Mouse (Mus musculus) kidney, adult 9 months (tissue): ENCODE results near the gene Espn.
A peak's percentile ranks its signal among the peaks of the same experiment; 100 is the strongest.

ENCODE experiments used
- DNase-seq: peaks from one replicate; pipeline ENCODE4 v3.0.0; 2022

Espn gene

DNA sequence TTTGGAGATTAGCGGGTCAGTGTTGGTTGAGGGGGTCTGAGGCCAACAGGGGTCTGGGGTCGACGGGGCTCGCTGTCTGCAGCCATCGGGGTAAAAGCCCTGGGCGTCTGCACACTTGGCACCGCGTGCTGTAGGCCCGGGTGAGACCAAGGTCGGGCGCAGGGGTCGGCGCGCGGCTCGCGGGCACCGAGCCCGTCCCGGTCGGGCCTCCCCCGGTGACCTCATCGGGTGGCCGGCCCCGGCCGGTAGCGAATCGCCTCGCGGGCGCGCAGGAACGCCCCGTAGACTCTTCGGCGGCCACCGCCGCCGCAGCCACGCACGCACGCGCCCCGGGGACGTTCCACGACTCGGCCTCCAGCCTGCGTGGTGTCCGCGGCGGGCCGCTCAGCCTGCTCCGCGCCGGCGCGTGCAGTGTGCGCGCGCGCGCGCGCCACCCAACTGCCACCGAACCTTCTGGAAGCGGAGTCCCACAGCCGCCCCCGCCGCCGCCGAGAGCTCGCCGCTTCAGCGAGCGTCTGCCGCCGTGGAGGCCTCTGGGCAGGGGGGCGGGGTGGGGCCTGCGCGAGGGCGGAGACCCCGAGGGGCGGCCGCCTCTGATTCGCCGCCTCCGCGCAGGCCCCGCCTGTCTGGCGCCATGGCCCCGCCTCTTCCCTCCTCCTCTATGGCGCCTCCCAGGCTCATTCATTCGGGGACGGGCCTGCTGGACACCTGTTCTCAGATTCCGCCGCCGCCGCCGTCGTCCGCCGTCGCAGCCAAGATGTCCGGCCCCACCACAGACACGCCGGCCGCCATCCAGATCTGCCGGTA lies 25.6 kb upstream of the Espn start, which contains the start of gene Acot7:
Acot7 (plus strand) TSS at position 598 of the 807 bp plus-strand sequence.
- peak; percentile 90 for DNase-seq

DNA sequence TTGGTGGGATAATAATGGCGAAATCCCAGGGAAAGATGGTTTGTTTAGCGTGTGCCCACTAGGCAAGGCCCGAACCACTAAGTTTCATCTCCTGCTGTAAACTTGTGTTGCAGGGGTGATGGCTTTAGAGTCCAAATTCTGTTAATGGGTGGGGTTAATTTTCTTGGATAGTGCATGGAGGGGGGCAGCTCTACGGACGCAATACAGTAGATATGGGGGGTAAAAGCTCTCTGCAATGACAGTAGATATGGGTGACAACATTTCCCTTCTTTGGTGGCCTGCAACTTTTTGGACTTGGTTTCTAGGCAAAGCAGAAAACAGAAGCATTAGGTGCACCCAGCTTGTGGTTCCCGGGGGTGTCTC lies 25.0 kb upstream of the Espn start:
- DNase-seq = no peak

DNA sequence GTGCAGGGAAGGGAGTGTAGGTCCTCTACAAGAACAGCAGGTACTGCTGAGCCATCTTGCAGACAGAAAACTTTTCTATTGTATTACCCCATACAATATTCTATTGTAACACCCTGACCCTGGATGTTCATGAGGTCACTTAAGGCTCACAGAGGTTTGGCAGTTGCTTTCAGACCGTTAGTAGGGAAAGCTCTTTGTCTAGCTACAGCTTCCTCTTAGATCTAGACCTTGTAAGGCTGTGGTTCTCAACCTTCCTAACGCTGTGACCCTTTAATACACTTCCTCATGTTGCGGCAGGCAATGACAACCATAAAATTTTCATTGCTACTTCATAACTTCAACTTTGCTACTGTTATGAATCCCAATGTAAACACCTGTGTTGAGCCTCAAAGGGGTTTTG lies 24.5 kb upstream of the Espn start:
- DNase-seq = no peak

DNA sequence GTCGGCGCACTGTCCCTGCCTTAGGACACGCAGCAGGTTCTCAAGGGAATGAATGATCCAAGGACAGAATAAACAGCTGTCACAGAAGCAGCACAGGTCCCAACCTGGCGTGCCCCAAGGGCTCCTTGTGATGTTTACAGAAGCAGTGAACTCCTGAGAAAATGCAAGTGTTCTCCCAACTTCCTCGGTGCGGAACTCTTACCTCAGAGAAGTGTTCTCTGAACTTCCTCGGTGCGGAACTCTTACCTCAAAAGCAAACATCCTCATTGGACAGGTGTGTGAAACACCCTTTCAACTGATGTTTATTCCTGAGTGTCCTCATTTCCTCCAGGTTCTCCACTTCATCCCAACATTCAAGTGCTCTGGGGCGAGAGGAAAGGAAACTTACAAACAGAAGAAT lies 21.8 kb upstream of the Espn start:
- DNase-seq = no peak

DNA sequence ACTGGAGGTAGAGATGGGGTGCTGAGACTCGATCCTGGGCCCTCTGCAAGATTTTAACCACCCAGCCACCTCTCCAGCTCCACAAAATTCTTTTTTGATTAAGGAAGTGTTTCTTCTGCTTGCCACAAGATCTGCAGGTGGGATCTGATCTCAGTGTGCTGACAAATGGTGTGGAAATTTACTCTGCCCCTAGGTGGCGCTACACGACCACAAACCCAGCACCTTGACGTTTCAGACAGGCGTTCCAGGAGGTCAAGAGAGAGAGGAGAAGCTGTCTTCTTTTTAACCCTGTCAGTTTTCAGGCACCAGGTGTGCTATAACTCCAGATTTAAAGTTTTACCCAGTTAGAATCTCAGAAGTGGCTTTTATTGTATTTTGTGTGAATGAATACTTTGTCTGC lies 20.9 kb upstream of the Espn start:
- peak; percentile 90 for DNase-seq

DNA sequence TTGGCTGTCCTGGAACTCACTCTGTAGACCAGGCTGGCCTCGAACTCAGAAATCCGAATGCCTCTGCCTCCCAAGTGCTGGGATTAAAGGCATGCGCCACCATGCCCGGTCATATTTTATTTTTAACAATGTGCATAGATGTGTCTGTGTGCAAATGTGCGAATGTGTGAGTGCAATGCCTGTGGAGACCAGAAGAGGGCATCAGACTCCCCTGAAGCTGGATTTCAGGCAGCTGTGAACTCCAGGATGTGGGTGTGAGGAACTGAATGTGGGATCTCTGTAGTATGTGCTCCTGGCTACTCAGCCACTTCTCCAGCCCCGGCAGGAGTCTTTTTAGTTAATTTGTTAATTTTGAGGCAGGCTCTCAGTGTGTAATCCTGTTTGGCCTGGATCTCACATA lies 19.4 kb upstream of the Espn start:
- no peak for DNase-seq

DNA sequence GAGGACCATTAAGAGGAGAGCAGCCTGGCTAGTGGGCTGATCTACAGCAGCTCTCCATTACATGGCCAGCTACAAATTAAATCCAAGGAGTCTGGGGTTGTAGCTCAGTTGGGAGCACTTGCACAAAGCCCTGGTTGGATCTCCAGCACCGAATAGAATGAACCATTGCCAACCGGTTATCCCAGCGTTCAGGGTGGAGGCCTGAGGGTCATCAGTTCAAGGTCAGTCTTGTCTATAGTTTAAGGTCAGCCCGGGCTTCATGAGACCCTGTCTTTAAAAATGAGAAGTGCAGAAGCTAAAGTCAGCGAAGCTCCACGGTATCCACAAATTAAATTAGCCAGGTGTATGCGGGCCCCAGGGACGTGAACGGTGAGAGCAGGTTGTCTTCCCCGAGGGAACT lies 18.1 kb upstream of the Espn start:
- no peak for DNase-seq

DNA sequence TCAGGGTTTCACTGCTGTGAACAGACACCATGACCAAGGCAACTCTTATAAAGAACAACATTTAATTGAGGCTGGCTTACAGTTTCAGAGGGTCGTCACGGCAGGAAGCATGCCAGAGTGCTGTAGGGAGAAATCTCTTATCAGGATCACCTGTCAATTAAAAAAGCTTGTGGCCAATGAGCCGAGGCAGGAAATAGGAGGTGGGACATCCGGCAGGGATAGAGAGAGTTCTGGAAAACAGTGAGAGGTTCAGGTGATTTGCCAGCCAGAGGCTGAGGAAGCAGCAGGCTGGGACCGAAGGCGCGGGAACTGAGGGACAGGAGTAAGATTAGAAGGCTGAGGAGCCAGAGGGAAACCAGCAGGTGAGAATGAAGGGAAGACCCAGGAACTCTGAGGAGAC lies 16.9 kb upstream of the Espn start:
- no peak for DNase-seq

DNA sequence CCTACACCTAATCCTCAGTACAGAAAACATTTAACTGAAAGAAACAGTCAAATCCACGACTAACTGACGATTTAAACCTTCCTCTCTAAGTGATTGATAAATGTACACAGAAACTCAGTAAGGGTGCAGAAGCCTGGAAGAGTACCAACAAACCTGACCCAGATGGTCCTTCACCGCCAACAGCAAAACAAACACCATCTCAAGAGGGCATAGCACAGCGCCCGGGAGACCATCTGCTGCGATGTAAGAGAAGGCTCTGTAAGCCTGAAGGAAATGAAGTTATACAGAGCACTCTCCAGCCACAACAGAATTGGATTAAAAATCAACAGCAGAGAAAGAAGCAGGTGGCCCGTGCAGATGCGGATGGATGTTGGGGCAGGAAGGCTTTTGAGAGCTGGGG lies 15.9 kb upstream of the Espn start:
- no peak for DNase-seq

DNA sequence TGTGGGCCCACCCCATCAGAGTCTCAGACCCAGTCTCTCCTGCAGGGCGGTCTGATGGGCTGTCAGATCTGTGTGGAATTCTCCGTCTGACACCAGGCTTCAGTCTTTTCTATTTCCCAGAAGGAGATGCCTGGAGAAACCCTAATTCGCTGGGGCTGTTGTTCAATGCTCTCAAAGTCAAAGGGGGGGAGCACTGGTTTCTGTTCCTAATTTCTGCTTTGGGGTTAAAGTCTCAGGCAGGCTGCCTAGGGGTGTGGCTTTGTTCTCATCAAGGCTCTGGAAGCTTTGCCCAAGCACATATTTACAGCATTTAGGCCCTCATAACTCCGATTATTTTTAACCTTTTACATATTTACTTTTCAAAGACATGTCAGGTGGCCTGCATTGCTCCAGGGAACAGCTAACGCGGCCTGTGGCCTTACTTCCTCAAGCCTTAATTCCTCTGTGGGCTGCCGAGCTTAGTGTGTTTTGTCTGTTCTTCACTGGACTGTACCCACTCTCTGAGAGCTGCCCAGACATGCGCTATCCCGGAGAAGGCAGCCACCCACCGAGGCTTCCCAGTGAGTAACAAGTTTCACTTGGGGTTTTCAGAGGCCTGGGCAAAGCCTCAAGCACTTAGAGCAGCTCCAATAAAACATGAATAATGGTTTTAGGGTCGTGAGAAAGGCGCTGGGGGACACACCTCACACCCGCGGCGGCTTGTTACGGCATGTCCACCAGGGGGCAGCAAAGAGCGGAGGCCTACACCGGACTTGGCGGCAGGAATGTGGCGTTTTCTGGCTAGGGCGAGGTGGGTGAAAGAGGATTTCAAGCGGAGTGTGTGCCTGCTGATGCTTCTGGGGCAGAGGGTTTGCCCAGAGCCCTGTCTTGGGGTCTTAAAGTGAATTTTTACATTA lies 13.1 kb upstream of the Espn start:
- DNase-seq = peak; percentile 67

DNA sequence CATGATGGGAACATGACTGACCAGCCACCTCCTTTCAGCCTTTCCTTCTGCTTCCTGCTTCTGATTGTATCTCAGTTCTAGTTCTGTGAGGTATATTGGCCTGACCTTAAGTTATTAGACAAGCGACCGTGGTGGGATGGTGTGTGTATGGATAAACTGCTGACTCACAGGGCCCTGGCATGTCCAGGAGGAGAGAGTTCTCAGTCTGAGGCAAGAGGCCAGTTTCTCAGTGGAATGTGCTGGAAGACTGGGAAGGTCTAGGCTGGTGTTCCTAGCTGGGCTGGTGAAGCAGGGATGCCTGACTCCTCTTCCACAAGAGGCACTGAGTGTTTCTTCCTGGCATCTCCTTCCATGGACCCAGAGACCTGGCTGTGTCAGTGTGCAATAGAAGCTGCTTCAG lies 10.6 kb upstream of the Espn start:
- no peak for DNase-seq

DNA sequence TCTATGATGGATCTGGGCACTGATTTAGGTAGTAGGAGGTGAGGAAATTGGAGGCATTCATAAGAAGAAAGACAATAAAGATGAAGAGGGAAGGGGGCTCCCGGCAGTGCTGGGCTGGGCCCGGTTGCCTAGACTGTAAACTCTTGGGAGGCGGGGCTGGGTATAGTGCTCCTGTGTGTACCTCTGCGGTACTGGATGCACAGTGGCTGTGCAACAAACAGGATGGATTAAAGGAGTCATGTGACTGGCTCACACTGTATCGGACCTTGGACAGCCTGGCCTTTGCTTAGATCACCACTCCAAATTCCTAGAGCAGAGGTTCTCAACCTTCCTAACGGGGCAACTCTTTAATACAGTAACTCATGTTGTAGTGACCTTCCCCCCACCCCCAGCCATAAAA lies 9.4 kb upstream of the Espn start:
- peak; percentile 79 for DNase-seq

DNA sequence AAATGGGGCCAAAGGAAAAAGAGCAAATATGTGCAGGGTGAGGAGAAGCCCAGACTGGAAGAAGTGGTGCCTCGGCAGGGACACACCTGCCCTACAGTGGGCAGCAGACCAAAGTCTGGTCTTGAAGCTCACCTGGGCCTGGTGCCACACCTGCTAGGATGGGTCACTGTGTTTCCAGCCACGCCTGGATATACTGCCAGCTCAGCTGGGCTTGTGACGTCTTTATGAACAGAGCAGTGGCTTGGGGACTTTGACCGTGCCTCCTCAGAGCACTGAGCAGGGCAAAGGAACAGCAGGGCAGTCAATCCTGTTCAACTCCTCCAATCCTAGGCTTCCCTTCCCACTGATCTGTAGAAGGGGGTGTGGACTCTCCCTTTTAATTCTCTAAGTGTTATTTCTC lies 8.6 kb upstream of the Espn start:
- peak; percentile 88 for DNase-seq

DNA sequence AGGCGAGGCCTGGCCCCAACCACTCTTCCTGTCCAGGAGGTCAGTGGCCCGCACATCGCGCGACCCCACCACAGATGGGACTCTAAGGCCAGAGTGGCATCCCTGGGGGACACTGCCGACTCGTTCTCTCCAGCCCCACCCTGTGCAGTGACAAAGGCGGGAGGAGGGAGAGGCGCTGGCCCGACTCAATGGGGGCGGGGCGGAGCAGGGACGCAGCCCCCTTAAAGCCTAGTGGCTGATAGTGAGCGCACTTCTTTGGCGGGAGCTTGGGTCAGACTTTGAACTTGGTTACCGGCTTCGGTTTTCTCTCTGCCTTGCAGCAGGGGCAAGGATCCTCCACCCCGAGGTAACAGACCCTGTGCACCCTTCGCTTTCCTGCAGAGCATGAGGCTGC lies 7.1 kb upstream of the Espn start:
- no peak for DNase-seq

DNA sequence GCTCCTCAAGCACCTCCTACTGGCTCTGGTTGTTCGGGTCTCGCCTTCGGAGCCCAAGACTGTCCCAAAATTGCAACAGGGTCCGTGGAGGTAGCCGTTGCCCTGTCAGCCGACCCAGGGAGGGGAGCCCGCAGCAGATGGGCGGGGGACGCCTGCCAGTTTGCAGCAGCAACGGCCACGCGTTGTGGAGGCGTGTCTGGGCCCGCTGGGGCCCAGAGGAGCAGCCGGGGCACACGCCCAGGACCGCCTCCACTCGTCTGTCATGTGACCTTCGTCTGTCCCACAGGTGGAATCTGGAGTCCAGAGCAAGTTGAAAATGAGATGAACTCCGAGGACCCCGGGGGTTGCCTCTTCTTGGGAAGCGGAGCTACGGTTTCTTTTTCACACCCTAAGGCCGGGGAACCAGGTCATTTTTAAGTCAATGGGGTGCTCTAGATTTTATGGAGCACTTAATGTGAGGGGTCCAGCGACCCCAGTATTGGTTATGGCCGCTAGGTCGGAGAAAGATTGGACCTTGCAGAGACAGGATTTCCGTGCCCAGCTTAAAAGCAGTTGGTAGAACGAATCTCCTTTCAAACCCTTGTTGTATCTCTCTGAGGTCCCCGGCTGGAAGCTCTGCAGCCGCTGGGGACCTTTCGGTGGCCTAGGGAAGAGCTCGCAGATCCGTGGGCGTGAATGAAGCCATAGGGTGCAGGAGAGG lies 6.6 kb upstream of the Espn start, which contains the start of gene Hes2:
Hes2 (plus strand) TSS at position 283 of the 700 bp plus-strand sequence.
- DNase-seq = peak; percentile 58

DNA sequence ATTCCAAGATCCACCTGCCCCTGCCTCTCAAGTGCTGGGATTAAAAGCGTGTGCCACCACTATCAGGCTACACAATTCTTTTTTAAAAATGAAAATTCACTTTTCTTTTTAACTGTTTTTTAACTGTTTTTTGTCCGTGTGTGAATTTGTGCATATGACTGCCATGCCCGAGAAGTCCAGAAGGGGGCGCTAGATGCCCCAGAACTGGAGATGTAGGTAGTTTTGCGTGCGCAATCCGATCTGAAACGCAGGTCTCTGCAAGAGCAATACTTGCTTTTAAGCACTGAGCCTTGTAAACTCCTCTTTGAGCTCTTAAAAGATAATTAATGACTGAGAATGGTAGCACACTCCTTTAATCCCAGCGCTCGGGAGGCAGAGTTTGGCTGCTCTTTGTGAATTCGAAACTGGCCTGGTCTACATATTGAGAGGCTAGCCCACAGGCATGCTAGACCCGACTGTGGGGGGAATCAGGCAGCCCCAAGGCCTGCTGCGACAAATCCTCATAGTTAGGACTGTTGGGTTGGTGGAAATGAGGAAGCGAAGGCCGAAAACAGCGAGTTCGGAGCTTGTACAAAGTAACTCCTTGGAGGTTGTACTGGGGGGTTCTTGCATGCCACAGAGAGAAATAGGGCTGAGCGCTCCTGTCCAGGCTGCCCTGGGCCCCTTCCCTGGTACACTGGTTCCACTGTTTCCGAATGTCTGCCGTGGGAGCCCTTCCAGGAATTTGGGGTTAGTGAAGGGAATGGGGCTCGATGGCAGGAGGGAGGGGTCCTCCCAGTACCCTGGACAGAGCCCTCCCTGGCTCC lies 5.8 kb upstream of the Espn start:
- peak; percentile 71 for DNase-seq

DNA sequence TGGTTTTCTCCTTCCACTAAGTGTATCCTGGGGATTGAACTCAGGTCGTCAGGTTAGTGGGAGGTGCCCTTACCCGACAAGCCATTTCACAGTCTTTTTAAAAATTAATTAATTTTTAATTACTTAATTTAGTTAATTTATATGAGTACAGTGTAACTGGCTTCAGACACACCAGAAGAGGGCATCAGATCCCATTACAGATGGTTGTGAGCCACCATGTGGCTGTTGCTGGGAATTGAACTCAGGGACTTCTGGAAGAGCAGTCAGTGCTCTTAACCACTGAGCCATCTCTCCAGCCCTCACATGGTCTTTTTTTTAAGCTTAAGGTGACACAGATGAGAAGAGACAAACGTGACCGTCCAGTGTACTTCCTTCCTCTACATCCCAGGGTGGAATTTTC lies 2.8 kb upstream of the Espn start:
- DNase-seq = no peak

DNA sequence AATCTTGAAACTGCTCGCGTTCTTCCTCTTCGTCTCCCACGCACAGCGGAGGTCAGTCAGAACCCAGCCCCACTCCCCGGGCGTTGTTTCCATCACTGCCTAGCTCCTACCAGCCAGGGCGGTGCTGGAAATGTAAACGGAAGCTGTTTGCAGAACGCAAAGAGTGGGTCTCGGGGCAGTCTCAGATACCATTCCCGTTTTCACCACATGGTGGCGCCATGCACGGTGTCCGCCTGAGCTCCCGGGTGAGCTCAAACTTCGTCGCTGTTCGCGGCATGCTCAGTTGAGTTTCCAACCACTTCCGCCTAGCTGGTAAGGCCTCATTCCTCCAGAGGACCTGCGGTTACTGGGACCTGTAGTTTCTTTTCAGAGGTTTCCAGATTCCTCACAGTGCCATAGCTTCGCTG lies 1.6 kb upstream of the Espn start:
- peak; percentile 85 for DNase-seq

DNA sequence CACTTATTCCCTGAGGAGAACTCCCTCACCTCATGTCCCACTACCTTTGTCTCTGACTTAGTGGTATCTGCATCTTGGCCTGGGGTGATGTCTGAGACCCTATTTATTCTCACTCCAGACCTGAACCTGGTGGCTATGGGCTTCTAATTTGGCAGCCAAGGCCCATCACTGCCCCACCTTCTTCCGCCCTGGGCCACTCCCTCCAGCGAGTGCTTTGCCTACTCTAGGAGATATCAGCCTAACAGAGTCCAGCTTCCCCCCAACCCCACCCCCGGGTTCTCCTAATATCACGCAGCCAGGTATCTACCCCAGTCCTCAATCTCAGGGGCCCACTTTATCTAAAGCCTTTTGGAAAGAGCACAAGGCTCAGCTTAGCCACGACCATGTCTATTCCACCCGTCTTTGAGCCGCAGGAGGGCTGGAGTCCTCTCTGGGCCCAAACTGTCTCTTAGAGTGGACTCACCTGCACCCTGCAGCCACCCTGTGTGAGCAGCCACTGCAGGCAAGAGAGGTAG lies 663 bp downstream of the Espn start:
- no peak for DNase-seq

DNA sequence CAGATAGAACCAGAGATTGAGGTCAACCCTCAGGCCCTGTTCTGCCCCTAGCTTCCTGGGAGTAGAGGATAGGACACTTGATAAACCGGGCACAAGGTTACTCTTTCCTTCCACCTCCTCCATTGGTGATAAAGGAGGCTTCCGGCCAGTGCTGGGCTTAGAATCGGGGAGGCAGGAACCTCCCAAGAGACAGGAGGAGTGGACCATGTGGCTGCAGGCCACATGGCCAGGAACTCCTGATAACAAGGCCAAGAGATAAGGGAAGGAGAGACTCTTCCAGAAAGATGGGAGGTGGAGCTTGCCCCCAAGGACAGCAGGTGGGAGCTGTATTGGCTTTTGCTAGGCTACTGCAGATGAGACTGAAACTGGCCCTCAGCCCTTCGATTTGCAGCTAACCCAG lies 1.6 kb downstream of the Espn start:
- no peak for DNase-seq

DNA sequence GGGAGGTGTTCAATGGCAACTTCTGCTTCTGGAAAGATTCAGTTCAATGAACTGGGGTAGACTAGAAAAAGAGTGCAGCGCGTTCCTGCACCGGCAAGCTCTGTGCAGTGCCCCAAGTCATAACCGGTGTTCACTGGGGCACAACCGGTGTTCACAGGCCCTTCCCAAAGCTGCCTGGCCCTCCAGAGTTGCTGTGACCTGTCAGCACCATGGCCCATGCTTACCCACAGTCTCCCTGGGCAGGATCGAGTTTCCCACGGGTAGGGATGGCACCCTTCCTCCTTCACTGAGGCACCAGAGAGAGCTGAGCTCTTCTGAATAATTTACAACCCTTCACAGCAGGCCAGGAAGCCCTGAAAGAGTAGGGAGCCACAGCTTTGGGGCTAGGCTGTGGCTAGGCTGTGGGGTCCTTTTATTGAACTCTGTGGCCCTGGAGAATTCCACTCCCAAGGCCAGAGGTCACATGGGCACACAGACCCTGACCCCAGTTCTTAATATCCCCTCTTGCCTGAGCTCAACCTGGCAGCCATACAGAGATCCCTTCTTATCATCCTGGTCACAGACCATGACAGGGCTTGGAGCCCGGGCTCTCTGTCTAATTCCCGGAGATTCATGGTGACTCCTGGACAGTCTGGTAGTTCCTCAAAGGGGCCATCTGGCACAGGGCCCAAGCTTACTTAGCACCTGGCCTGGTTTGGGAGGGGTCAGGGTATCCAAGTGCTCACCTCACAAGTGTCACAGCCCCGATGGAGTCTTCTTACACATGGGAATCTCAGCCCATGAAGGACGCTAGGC lies 5.9 kb downstream of the Espn start:
- DNase-seq = no peak

DNA sequence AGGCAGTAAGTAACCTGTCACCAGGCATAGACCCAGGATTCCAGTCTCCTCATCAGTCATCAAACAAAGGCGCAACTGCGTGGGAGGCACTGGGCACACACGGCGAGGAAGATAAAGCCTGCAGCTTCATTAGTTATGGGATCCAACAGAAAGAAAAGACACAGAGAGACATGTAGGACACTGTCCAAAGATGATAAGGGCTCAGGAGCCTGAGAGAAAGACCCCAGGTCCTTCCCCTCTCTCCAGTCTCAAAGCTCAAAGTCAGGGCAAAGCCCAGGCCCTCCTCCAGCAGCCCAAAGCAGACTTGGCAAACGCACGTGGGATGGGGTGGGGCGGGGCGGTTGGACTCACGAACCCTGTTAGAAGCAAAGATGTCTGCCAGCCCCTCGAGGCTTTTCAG lies 6.7 kb downstream of the Espn start:
- no peak for DNase-seq
